Mouse (Mus musculus): Measurements from ENCODE around the gene Eif3b. TPM values are rescaled to one million over a fixed set of nuclear protein-coding genes. Genes with fewer than 3 reads are reported as not detected.

Eif3b gene
- polyA plus RNA-seq, 1 experiment from 2014 or later: 81.7 TPM

DNA sequence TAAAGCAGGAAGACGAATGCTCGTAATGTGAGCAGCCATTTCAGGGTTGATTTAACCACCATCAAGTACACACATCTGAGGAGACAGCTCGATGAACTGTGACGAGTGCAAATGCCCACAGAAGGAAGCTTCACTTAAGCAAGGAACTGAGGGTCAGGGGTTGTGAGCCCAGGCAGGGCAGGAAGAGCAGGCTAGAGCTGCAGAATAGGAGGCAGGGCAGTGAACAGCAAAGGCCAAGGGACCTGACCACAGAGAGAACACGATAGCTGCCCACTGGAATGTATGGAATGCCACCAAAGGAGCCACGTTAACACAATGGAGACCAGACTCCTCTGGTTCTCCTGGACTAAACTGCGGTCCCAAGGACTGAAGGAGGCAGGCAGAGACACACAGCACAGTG is 35.6 kb upstream of the Eif3b start:
- Histone ChIP-seq H3K27me3 (no peaks in the 10 kb centered on the region), H3K27ac (no peak overlapping the region), H3K4me3 (no peak overlapping the region), H3K36me3 (no peaks in the 10 kb centered on the region; the same call in 1 of the 2 replicates), H3K9ac (peak overlapping the region; percentile 46; the same call in 1 of the 2 replicates), H3K4me2 (no peak overlapping the region), H3K9me3 (no peaks in the 10 kb centered on the region), H3K4me1 (replicated peaks) (peaks cover 30% of the 10 kb centered on the region)
- WGBS: 15% methylated on average over 7 of the region's 7 CpGs
- no peak for ATAC-seq (ENCODE audit: low FRiP score)

DNA sequence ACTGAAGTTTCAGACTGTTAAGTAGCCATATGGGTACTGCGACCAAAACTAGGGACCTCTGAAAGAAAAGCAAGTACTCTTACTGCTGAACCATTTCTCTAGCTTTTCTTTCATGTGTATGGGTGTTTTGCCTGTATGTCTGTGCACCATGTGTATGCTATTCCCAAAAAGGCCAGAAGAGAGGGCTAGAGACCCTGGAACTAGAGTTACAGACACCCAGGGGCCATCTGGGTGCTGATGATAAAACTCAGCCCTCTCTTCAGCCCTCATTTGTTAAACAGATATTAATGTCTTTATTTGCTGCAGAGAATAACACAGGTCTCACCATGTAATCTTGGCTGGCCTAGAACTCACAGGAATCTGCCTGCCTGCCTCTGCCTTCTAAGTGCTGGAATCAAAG is 34.7 kb upstream of the Eif3b start:
- H3K36me3 ChIP-seq: no peaks in the 10 kb centered on the region; the same call in 1 of the 2 replicates
- H3K4me1 ChIP-seq (replicated peaks): peaks cover 31% of the 10 kb centered on the region
- no peak overlapping the region for H3K9ac ChIP-seq
- no peak overlapping the region for H3K4me2 ChIP-seq
- H3K4me3 ChIP-seq: no peak overlapping the region
- no peaks in the 10 kb centered on the region for H3K9me3 ChIP-seq
- no peak for ATAC-seq (ENCODE audit: low FRiP score)
- WGBS: 93% methylated on average over 1 of the region's 1 CpGs
- H3K27ac ChIP-seq: no peak overlapping the region
- H3K27me3 ChIP-seq: no peaks in the 10 kb centered on the region

DNA sequence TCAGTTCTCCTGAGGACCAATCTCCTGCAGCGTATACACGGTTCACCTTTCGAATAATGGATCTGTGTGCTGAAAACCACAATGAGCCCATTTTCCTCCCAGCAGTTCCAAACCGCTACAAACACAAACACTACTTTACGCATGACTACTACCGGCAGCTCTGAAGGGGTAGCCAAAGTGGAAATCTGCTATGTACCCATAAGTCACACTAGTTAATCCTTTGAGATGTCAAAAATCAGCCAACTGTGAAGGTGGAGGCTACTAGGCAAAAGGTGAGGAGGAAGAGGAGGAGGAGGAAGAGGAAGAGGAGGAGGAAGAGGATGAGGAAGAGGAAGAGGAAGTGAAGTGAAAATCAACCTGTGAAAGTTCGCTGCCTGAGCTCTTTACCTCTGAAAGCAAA is 31.9 kb upstream of the Eif3b start:
- no peak overlapping the region for H3K4me2 ChIP-seq
- H3K4me3 ChIP-seq: no peak overlapping the region
- H3K36me3 ChIP-seq: no peaks in the 10 kb centered on the region
- 80% methylated on average over 7 of the region's 7 CpGs for WGBS
- no peak overlapping the region for H3K27ac ChIP-seq
- no peaks in the 10 kb centered on the region for H3K27me3 ChIP-seq
- no peak overlapping the region for H3K9ac ChIP-seq
- ATAC-seq (ENCODE audit: low FRiP score): no peak
- peaks cover 30% of the 10 kb centered on the region for H3K4me1 ChIP-seq (replicated peaks)
- no peaks in the 10 kb centered on the region for H3K9me3 ChIP-seq

DNA sequence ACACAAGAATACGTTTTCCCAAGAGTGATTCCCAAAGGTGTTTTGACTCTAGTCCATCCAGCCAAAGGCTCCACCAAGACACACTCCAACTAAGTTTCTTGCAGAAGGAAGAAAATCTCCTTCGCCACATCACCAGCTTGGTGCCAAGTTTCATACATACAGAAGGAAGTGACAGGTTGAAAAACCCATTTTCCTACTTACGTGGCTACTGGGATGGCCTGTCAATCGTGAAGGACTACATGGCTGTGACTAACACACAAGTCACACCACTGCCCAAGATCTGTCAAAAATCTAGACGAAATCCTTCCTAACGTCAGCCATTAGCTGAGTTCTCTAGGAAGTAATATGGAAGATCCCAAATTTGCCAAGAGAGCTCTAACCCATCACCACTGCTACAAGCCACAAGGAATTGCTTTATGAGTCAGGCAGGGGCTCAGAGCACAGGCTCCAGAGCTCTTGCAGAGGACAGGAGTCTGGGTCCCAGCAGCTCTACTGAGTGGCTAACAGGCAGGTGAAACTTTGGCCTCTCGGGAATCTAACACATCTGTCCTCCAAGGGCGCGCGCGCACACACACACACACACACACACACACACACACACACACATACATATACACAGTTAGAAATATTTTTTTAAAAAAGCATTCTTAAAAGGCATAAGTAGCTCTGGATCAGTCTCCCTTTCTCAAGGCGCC is 31.2 kb upstream of the Eif3b start:
- 79% methylated on average over 12 of the region's 12 CpGs for WGBS
- Histone ChIP-seq H3K9ac (peak overlapping the region; percentile 84), H3K4me1 (replicated peaks) (peaks cover 30% of the 10 kb centered on the region), H3K36me3 (no peaks in the 10 kb centered on the region), H3K27me3 (no peaks in the 10 kb centered on the region), H3K4me3 (peak overlapping the region; percentile 74), H3K4me2 (peak overlapping the region; percentile 79), H3K9me3 (no peaks in the 10 kb centered on the region), H3K27ac (no peak overlapping the region)
- no peak for ATAC-seq (ENCODE audit: low FRiP score)

DNA sequence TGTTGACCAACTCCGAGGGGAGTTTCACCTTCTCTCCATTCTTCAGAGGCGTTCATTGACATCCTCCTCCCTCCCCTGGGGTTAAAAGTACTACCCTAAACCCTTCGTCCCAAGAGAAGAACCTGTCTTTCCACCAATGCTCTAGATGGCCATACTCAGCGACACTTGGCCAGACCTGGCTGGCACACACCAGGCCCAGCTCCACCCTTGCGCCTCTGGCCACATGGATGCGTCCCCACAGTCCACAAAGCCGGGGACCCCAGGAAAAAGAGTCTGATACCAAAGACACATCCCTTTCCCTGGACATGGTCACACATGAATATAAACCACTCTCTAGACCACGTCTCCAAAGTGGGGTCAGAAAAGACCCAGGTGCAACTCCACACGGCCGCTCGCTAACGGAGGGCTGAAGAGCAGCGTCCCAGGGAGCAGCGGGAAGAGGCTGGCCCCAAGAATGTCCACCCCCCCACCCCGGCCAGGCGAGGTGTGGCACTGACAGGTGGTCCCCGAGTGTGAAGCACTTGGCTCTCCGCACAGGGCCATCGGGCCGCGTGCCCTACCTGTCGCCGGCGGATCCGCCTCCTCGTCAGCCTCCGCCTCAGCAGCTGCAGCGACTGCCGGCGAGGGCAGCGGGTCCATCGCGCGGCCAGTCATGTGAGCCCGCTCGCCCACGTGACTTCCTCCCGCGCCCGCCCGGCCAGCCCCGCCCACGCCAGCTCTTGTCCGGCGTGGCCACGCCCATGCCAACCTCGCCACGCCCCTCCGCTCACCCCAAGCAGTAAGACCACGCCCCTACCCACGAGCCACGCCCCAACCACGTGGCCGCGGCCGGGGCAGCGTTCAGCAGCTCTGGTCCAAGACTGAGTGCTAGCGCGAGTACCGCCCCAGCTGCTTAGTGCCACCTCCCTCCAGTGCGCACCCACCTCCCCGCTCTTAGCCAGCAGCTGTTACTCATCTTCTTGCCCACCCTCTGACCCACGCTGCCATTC is 30.2 kb upstream of the Eif3b start, which contains the start of gene Snx8:
Gene Snx8, minus strand, starts transcription at position 675 of the 989 bp plus-strand sequence.
- Histone ChIP-seq H3K4me2 (peak within 1 kb of the TSS; percentile 79), H3K4me3 (peak within 1 kb of the TSS; percentile 74), H3K27ac (peak within 1 kb of the TSS; percentile 48), H3K36me3 (no peaks in the 10 kb centered on the region), H3K27me3 (no peaks in the 10 kb centered on the region), H3K9me3 (no peaks in the 10 kb centered on the region), H3K4me1 (replicated peaks) (peaks cover 24% of the 10 kb centered on the region), H3K9ac (peak within 1 kb of the TSS; percentile 84)
- peak; percentile 93 for ATAC-seq (ENCODE audit: low FRiP score)
- under 1% methylated on average over 59 of the region's 63 CpGs for WGBS

DNA sequence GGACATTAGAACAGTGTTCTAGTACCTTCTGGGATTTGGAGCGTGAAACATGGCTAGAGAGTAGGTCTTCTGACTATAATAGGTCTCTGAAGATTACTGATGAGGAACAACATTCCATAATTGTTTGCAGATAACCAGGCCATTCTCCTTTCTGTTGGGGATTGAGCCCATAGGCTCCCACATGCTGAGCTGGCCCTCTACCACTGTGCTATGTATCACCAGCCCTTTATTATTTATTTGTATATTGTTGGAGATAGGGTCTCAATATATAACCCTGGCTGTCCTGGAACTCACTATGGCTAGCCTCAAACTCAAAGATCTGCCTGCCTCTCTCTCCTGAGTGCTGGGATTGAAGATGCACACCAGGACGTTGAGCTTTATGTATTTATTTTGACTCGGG is 29.5 kb upstream of the Eif3b start:
- ATAC-seq (ENCODE audit: low FRiP score): peak; percentile 56
- no peak overlapping the region for H3K27ac ChIP-seq
- 64% methylated on average over 3 of the region's 3 CpGs for WGBS

DNA sequence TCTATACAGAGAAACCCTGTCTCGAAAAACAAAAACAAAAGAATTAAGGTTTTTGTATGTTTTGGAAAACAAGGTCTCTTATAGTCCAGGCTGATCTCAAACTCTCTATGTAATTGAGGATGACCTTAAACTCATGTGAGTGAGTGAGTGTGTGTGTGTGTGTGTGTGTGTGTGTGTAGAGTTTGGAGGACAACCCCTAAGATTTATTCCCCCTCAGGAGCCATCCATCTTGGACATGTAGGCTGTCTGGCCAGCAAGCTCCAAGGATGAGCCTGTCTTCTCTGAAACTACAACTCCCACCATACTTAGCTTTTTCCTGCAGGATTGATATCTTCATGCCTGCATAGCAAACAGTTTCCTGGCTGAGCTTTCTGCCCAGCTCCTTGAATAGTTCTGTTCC is 27.7 kb upstream of the Eif3b start:
- 77% methylated on average over 1 of the region's 1 CpGs for WGBS

More for the DNA sequence above, 29.5 kb upstream of the Eif3b start:
- Histone ChIP-seq H3K27me3 (no peaks in the 10 kb centered on the region), H3K9ac (peak overlapping the region; percentile 84), H3K4me1 (replicated peaks) (peaks cover 23% of the 10 kb centered on the region), H3K4me3 (peak overlapping the region; percentile 74), H3K9me3 (no peaks in the 10 kb centered on the region), H3K36me3 (no peaks in the 10 kb centered on the region), H3K4me2 (peak overlapping the region; percentile 79)

DNA sequence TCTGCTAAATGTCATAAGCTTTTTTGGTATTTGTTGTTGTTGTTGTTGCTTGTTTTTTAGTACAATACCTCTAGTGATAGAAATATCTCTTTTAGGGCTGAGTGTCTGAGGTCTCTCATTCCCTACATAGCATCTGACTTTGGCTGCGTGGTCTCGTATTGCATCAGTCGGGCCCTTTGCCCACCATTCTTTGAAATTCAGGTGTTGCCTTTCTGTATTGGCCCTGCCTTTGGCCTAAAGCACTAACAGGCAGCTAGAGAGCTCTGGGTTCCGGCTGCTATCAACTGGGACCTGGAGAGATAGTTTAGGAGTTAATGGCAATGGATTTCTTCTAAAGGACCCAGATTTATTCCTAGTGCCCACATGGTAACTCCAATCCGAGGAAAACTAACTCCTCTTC is 27.1 kb upstream of the Eif3b start:
- Histone ChIP-seq H3K36me3 (no peaks in the 10 kb centered on the region), H3K9me3 (no peaks in the 10 kb centered on the region), H3K27me3 (no peaks in the 10 kb centered on the region), H3K27ac (no peak overlapping the region), H3K4me1 (replicated peaks) (peaks cover 19% of the 10 kb centered on the region), H3K4me3 (no peak overlapping the region), H3K9ac (no peak overlapping the region), H3K4me2 (no peak overlapping the region)
- WGBS: 91% methylated on average over 5 of the region's 5 CpGs
- no peak for ATAC-seq (ENCODE audit: low FRiP score)

More for the DNA sequence above, 27.7 kb upstream of the Eif3b start:
- H3K4me3 ChIP-seq: no peak overlapping the region
- no peaks in the 10 kb centered on the region for H3K9me3 ChIP-seq
- ATAC-seq (ENCODE audit: low FRiP score): no peak
- H3K4me2 ChIP-seq: no peak overlapping the region
- no peak overlapping the region for H3K27ac ChIP-seq
- no peaks in the 10 kb centered on the region for H3K27me3 ChIP-seq
- peaks cover 23% of the 10 kb centered on the region for H3K4me1 ChIP-seq (replicated peaks)
- no peaks in the 10 kb centered on the region for H3K36me3 ChIP-seq
- H3K9ac ChIP-seq: no peak overlapping the region

DNA sequence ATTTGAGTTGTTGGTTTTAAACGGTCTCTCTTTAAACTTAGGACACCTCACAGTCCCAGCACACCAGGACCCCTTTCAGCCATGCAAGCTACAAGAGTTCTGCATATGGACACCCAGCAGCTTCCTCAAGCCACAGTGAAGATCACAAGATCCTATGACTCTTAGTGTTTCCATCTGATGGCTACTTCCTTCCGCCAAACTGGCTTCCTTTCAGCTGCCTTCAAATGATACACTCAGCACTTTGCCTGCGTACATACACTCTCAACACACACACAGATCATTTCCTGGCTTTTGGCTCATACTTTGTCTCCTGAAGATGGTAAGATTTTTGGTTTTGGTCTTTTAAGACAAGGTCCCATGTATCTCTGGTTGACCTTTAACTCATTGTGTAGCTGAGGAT is 26.4 kb upstream of the Eif3b start:
- ATAC-seq (ENCODE audit: low FRiP score): no peak
- Histone ChIP-seq H3K4me3 (no peak overlapping the region), H3K27me3 (no peaks in the 10 kb centered on the region), H3K36me3 (no peaks in the 10 kb centered on the region), H3K4me1 (replicated peaks) (peaks cover 12% of the 10 kb centered on the region), H3K9me3 (no peaks in the 10 kb centered on the region), H3K4me2 (no peak overlapping the region), H3K9ac (no peak overlapping the region), H3K27ac (no peak overlapping the region)
- WGBS: 98% methylated on average over 3 of the region's 3 CpGs

DNA sequence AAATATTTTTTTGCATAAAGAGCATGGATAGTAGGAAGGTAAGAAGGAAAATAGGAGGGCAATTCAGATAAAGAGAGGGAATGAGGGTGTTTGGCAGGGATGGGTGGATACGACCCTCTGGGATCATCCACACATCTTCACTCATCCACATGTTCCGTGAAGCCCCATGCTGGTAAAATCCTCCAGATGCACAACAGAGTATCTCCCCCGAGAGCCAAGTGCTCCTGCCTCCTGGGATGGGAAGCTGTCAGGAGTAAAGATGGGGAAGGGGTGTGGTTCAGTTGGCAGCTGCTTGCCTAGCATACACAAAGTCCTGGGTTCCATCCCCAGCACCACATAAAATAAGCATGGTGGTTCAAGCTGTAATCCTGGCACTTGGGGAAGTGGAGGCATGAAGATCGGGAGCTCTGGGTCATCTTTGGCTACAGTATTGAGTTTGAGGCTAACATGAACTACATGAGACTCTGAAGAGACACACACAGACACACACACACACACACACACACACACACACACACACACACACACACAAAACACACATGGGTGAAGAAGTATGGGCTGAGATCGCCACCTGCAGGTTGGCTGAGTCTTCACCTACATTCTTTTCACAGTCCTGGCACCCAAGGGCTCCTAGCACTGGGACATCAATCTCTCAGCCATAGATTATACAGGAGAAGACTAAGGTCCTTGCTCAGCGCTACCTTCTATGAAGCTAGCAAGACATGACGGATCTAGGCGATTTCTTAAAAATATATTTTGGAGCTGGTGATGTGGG is 22.8 kb upstream of the Eif3b start:
- H3K9ac ChIP-seq: no peak overlapping the region
- H3K27me3 ChIP-seq: no peaks in the 10 kb centered on the region
- ATAC-seq (ENCODE audit: low FRiP score): no peak
- H3K36me3 ChIP-seq: no peaks in the 10 kb centered on the region
- H3K4me2 ChIP-seq: no peak overlapping the region
- H3K4me3 ChIP-seq: no peak overlapping the region
- H3K4me1 ChIP-seq (replicated peaks): no peaks in the 10 kb centered on the region
- WGBS: 67% methylated on average over 8 of the region's 8 CpGs
- no peaks in the 10 kb centered on the region for H3K9me3 ChIP-seq
- H3K27ac ChIP-seq: no peak overlapping the region

DNA sequence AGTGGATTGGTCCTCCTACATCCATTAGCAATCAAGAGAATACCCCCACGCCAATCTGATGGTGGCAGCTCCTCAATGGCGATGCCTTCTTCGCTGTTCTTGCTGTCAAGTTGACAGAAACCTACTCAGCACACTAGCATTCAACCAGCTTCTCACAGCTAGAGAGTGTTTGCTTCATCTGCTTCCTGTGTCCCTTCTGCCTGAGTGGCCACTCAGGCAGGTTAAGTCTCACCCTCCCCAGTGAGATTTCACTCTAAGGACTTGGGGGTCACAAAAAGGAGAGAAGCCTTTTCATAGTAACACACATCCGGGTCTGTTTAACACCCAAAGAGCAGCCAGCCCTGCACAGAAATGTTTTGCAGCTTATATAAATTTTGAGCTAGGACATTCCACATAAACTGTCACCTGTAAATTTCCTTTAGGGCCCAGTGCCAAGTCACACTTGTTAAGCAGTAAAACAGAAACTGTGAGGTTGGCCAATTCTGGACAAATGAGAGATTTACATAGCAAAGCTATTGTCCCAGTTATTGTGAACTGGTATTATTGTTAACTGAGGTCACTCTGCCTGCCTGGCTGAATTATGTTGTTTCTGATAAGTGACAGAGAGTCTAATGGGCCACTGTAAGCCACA is 16.4 kb upstream of the Eif3b start:
- Histone ChIP-seq H3K4me3 (no peak overlapping the region), H3K9me3 (no peaks in the 10 kb centered on the region), H3K4me2 (no peak overlapping the region), H3K9ac (no peak overlapping the region), H3K27me3 (no peaks in the 10 kb centered on the region), H3K27ac (no peak overlapping the region), H3K36me3 (no peaks in the 10 kb centered on the region), H3K4me1 (replicated peaks) (no peaks in the 10 kb centered on the region)
- no peak for ATAC-seq (ENCODE audit: low FRiP score)
- 83% methylated on average over 4 of the region's 4 CpGs for WGBS
